Mouse (Mus musculus): ENCODE results near the gene Rorc. TPM values are rescaled to one million over a fixed set of nuclear protein-coding genes. Genes with fewer than 3 reads are reported as not detected.

The Rorc gene
- under 1 TPM; 0.16 to 0.62 TPM for total RNA-seq (2021)
- long read RNA-seq = 0 reads

DNA sequence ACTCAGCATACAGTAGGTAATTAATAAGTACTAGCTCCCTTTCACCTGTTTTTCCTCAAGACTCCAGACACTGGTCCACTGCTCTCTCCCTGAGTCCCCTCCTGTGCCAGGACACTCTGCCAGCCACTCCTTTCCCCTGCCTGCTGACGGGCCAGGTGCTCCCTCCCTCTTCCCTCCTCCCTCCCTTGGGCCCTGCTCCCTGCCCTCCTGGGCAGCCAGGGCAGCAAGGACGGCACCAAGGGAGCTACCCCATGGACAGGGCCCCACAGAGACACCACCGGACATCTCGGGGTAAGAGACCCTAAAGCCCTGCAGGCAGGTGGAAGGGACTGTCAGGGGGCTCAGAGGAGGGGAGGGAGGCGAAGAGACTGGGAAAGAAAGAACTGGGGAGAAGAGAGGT lies at the start of gene Rorc:
Gene Rorc, plus strand, starts transcription at position 154 of the 400 bp plus-strand sequence.
- DNase-seq (ENCODE audit: low spot score in 2 of 2) = no peak

DNA sequence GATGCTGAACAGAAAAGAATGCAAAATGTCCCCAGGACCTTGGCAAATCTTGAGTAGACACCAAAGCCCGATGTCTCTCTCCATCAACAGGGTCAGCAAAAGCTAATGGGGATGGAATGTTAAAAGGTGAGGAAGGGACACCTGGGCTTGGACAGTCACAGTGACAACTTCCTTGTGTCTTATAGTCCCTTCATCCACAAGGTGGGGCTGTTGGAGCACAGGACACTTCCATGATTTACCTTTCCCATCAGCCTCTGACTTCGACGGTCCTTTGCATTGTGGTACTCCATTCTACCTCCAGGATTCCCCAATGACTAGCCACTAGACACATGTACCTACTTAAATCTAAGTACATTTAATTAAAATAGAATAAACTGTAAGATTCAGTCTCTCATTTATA lies 43.9 kb upstream of the Rorc start:
- no peak for DNase-seq (ENCODE audit: low spot score in 2 of 2)

DNA sequence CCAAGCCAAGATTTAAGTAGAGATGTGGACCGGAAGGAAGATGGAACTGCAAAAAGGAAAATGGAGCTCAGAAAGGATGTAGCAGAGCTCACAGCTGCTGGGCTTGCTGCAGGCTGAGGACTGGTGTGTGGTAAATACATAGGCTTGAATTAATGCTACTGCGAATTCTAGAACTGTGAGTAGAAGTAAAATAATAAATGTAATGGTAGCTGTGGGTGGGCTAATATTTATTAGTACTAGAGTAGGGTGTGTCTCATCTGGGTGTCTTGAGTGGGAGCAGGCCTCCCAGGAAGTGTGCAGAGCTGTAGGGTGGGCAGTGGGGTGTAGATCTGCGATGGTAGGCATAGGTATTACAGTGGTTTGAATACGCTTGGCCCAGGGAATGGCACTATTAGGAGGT lies 38.2 kb upstream of the Rorc start:
- no peak for DNase-seq (ENCODE audit: low spot score in 2 of 2)

DNA sequence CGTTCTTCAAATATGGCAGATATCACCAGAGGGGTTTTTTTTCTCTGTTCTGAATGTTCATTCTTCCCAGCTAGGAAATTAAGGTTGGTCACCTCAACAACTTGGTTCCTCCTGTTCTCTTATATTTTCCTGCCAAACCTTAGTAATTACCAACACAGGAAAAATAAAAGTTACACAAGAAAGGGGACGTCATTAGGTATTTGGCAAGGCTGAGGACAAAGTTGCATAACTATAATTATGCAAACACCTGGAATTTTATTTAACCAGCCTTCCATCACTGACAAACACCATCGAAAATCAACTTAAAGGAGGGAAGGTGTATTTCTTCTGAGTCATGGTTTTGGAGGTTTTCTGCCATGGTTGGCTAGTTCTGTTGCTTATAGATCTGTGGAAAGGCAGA lies 34.1 kb upstream of the Rorc start:
- no peak for DNase-seq (ENCODE audit: low spot score in 2 of 2)

DNA sequence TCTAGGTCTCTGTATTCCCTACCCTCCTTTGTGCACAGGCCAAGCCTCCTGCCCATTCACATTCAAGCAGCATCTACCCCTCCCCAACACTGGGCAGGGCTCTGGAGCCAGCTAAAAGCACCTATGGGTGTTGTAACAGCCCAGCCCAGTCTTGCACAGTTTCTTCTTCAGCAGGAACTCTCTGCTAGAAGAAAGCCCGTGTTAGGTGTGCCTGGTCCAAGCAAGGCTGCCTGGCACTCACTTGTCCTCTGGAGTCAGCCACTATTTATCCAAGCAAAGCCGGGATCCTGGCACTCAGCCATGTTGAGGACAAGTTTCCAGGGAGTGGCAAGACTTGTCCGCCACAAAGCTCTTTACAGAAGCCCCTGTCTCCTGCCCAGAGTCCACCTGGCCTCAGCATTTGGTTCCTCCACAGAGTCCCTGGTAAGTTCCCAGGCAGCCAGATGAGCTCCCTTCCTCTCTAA lies 30.6 kb upstream of the Rorc start, which contains the start of gene Them5:
Gene Them5, plus strand, starts transcription at position 141 of the 464 bp plus-strand sequence.
- DNase-seq (ENCODE audit: low spot score in 2 of 2) = no peak

DNA sequence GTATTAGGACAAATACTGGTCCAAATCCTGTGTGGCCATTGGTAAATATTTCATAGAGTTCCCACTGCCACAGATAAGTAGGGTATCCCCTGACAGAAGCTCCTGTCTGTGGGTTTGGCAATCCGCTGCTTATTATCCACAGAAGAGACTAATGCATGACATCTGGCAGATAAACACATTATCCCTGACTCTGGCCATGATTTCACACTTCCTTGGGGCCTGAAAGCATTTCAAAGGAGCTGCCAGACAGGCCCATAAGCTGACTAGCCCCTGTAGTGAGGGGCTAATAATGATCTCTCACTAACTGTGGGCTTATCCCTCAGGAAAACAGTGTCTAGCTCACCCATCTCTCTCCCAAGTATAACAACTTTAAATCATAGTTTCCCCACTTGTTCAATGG lies 30.0 kb upstream of the Rorc start:
- DNase-seq (ENCODE audit: low spot score in 2 of 2) = no peak

DNA sequence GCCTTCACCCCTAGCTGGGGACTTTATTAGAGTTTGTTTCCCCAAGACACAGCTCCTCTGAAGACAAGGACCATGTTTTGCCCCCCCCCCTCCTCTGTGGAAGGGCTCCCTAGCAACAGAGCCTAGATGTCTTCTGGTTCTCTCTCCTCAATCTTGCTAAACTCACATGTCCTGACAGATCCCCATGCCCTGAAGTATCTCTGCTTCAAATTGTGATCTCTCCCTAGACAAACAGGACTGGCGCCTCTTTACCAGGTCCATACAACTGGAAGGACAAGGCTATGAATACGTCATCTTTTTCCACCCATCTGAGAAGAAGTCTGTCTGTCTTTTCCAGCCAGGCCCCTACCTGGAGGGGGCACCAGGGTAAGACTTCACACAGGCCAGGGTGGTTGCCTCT lies 28.4 kb upstream of the Rorc start:
- DNase-seq (ENCODE audit: low spot score in 2 of 2) = no peak

DNA sequence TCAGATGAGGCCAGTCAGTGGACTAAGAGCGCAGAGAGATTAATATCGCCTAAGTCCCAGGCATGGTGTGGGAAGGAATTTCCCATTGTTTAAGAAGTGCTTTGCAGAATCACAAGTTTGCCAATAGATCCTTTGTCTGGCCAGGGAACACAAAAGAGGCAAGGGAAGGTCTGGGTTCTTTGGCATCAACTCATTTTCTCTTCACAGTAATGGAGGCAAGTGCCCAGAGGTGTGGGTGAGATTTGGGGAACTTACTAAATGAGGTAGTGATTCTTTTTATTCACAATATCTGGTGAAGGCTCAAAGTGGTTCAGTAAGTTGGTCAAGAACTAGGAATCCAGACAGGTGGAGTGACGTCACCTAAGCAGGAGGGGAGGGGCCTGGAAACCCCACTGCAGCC lies 27.7 kb upstream of the Rorc start:
- DNase-seq (ENCODE audit: low spot score in 2 of 2) = no peak

DNA sequence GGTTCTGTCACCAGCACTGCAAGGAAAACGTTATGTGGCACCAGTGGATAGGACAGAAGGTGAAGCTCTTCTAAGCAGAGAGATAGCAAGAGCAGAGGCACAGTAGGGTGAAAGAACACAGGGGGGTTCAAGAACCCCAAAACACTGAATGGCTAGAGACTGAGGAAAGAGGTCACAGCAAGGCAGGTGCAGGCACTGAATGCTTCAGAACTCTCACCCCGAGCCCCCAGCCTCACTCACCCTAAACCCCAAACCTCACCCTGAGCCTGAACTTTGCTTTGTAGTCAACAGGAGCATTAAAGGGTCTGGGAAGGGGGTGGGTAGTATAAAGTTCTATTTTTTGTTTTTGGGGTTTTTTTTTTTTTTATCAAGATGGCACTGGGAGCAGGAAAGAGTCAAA lies 24.4 kb upstream of the Rorc start:
- no peak for DNase-seq (ENCODE audit: low spot score in 2 of 2)

DNA sequence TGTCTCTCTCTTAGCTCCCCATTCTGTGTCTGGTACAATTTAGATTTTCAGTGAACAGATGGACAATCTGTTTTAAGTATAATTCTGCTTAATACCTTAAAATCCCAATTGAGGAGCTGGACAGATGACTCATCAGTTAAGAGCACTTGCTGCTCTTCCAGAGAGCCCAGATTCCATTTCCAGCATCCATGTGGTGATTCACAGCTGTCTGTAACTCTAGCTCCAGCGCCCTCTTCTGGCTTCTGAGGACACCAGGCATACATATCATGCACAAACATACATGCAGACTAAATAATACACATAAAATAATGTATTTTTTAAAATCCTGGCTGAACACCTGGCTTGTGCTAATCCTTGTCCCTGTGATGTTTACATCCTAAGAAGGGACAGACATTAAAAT lies 11.8 kb upstream of the Rorc start:
- DNase-seq (ENCODE audit: low spot score in 2 of 2) = peak; percentile 45 to 61

DNA sequence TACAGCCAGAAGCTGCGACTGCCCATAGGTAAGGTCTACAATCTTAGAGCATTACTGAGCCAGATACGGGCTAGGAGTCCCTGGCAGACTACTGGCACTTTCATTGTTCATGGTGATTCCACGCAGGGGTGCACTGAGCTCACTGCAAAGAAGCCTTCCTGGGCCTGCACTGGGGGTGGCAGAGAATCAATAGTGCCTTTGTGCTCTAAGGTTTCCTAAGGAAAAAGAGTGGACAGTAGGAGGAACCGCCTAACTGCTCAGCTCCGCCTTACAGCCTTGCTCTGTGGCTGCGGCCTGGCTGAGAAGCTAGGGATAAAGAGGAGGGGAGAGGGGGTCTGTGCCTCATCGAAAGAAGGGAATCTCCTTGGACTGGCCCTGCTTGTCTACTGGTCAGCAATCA lies 10.5 kb upstream of the Rorc start, which contains the start of gene C2cd4d:
Gene C2cd4d, plus strand, starts transcription at position 301 of the 400 bp plus-strand sequence.
- no peak for DNase-seq (ENCODE audit: low spot score in 2 of 2)

DNA sequence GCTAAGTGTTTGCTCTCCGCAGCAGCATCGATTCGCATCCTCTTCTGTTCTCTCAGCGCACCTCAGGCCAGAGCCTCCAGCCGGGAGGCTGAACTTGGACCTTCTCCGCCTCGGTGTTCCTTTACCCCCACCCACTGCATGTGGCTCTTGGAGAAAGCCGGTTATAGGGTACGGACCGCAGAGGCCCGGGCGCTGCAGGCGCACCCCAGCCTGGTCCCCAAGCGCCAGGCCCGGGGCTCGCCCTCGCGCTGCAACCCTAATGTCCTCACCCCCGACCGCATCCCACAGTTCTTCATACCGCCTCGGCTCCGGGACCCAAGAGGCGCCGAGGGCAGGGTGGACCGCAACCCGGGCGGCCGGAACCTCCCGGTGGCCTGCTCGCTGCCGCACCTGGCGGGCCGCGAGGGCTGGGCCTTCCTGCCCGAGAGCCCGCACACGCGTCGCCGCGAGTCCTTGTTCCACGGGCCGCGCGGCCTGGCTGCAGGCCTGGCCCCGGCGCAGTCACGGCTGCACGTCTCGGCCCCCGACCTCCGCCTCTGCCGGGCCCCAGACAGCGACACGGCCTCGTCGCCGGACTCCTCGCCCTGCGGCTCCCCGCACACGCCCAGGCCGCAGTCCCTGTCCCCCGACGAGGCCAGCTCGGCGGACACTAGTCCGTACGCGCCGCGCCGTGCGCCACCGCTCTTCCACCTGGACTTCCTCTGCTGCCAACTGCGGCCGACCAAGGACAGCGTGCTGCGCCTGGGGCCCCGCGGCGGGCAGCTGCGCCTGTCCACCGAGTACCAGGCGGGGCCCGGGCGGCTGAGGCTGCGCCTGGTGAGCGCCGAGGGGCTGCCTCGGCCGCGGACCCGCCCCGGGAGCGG lies 9.1 kb upstream of the Rorc start:
- peak; percentile 49 to 66 for DNase-seq (ENCODE audit: low spot score in 2 of 2)

DNA sequence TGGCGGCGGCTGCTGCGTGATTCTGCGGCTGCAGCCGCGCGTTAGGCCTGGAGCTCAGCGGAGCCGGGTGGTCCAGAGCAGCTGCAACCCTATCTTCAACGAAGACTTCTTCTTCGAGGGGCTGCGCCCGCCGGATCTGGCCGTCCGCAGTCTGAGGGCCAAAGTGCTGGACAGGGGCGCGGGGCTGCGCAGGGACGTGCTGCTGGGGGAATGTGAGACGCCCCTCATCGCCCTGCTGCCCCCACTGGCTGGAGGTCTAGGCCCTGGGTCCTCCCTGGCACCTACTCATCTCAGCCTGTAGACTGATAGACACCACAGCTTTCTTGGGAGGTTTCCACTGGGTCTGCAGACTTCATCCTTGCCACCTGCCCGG lies 8.5 kb upstream of the Rorc start:
- no peak for DNase-seq (ENCODE audit: low spot score in 2 of 2)

DNA sequence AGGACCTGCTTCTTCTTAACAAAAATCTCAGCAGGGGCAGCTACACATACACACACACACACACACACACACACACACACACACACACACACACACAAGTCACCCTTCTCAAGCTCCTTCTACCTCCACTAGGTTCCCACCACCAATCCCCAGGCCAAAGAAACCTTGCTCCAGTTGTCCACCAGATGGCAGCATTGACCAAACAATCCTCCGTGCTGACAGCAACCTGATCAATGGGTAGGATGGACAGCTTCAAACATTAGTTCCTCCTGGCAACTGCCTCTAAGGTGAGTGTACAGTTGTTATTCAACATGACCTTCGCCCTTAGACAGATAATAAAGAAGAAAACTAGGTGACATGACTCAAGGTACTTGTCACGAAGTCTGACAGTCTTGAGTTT lies 5.8 kb upstream of the Rorc start:
- DNase-seq (ENCODE audit: low spot score in 2 of 2) = peak; percentile 87

DNA sequence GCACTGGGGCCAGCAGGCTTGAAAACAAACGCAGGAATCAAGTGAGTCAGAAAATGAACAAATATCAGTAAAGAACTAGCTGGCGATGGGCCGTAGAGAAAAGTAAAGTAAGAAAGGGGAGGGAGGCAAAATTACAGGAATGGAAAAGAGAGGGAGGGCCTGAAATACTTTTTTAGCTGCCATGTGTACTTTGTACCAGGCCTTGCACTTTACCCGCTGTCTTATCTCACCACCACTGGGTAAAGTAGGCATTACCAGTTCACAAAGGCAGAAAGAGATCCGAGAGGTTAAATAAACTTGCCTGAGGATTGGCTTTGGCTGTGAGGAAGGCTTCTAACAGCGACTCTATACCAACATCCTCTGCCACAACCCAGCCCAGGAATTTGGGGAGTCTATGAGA lies 5.1 kb upstream of the Rorc start:
- no peak for DNase-seq (ENCODE audit: low spot score in 2 of 2)

DNA sequence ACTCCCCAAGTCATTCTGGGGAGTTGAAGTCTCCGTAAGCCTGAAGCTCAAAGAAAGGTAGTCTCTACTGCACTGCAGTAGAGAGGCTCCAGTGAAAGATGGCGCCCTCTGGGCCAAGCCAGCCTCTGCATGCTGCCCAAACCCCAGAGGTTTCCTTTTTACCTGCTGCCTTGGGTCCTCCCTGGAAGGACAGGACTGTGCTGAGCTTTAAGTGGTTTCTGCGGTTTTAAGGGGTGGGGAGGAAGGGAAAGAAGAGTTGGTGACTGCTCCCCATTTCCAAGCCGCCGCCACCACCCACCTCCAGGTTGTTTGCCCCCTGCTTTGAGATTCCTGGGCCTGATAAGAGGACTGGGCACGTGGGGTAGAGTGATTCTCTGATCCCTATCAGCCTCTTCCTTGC lies 4.0 kb upstream of the Rorc start:
- no peak for DNase-seq (ENCODE audit: low spot score in 2 of 2)

DNA sequence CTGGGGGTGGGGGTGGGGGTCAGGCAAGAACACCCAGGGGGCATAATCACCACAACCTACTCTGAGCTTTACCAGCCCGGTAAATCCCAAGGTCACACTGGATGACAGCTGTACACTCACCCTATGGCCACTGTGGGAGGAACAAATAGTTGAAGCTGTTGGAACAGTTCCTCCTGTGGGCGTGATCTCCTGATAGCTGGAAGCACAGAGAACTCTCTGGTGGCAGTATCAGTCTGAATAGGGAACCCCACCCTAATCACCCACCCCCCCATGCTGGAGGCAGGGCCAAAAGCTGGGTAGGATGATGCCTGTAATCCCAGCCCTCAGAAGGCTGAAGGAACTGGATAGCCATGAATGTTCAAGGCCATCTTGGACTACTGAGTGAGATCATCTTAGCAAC lies 2.9 kb upstream of the Rorc start:
- no peak for DNase-seq (ENCODE audit: low spot score in 2 of 2)

DNA sequence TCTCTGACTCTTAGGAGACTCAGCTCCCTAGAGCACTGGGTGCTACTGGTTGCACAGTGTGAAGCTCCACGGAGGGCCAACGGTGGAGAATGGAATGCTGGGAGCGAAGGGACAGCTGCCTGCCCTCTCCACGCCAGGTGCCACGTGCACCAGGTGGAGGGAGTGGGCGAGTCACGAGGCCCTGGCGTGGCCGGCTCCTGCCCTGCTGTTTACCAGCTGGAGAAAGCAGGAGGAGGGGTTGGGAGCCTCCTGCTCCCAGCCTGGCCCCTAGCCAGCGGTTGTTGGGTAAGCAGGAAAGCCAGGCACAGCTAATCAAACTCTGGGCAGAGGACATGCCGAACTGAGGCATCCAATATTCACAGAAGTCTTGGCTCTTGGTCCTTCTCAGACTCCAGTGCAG lies 957 bp upstream of the Rorc start:
- peak; percentile 69 to 72 for DNase-seq (ENCODE audit: low spot score in 2 of 2)

DNA sequence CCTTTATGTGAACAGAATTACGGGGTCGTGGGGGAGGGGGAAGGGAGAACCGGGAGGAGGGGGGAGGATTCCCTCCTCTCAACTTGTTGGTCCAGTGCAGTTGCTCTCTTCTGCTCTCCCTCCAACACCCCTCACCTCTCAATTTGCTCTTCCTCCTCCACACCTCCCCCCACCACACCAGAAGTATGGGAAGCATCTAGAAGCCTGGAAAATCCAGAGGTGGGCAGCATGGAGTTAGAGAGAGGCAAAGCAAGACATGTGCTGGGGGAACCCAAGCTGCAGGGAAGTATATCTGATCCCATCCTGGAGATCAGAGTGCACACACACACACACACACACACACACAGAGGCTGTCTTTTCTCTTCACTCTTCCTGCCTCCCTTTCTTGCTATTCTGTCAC lies 556 bp upstream of the Rorc start:
- no peak for DNase-seq (ENCODE audit: low spot score in 2 of 2)

DNA sequence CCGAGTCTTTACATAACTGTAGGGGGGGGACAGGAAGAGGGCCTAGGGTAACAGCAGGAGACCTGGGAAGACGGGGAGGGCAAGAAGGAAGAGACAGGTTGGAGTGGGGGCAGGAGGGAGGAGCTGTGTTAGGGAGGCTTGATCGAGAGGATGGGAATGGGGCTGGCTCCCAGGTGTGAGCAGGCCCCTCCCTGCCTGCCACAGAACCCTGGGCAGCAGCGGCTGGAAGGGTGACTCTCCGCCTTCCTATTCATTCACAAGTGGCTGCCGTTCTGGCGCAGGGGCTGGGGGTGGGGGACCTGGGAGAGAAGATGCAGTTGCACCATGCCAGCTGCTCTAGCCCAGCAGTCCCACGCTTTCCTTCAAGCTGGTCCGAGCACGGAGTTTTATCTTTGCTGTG lies 496 bp downstream of the Rorc start:
- no peak for DNase-seq (ENCODE audit: low spot score in 2 of 2)

DNA sequence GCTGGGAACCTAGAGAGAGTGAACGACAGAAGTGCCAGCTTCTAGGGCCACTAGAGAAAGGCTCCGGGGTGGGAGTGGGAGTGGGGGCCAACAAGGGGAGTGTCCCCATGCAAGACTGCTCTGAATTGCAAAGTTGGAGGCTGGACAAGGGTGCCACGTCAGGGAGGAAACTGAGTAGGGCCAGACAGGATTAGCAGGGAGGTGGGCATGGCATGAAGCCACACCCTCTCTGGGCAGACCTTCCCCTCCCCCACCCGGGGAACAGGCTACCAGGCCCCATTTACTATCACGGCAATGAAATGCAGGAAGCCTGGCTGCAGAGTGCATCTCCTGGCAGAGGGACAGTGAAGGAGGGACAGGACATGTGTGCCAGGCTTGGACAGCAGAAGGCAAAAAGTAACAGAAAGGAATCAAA lies 1.0 kb downstream of the Rorc start:
- DNase-seq (ENCODE audit: low spot score in 2 of 2) = peak; percentile 35 to 49

DNA sequence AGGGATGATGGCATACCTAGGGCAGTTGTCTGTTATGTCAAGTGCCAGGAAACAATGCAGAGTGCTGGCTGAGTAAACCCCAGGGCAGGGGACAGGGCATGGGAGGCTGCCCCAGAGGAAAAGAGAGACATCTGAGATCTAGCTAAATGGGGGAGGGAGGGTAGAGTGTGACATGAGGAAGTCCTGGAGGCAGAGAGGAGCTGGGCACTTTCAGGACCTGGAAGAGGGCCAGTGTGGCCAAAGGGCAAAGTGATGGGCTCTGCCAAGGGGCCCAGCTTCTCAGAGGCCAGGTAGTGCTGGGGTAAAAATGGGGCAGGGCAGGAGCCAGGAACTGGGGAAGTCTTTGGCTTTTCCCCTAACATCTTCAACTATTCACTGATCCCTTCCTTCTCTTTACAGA lies 2.0 kb downstream of the Rorc start:
- no peak for DNase-seq (ENCODE audit: low spot score in 2 of 2)

DNA sequence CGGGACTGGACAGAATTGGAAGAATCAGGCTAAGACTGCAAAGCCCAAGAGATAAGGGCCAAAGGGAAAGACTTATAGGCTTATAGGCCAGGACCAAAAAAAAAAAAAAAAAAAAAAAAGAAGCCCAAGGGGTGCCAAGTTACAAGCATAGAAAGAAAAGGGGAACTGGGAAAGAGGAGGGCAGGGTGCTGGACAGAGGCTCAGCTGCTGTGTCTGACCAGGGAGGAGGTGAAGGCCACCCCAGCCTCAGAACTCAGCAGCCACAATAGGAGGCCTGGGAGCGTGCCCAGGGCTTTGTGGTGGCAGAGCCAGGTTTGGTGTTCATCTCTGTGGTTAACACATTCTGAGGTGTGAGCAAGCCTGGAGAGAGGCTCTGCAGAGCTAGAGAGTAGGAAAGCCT lies 2.6 kb downstream of the Rorc start:
- no peak for DNase-seq (ENCODE audit: low spot score in 2 of 2)
